Mouse (Mus musculus): ENCODE results near the gene Kcnn4. TPM values are rescaled to one million over a fixed set of nuclear protein-coding genes. Genes with fewer than 3 reads are reported as not detected.

The Kcnn4 gene
- polyA plus RNA-seq, 1 experiment from 2014 or later: 5.8 TPM

- no peak overlapping the region for H3K9ac ChIP-seq (ENCODE audit: low read depth, low read length)
Measured at GRCm38 (mm10) chr7:24361001-24361400, 9.1 kb upstream of the Kcnn4 start.

GRCm38 (mm10) chr7:24363228-24363627, 6.8 kb upstream of the Kcnn4 start:
- Histone ChIP-seq H3K27me3 (replicated peaks; ENCODE audit: control insufficient read depth, insufficient read depth, low read length) (no peaks in the 10 kb centered on the region), H3K4me1 (ENCODE audit: control insufficient read depth, insufficient read depth, low read length) (no peaks in the 10 kb centered on the region), H3K9ac (ENCODE audit: low read depth, low read length) (no peak overlapping the region), H3K27ac (replicated peaks; ENCODE audit: low read depth, low read length) (no peak overlapping the region), H3K4me3 (ENCODE audit: low read depth, low read length) (no peak overlapping the region), H3K4me2 (ENCODE audit: low read depth, low read length) (no peak overlapping the region), H3K36me3 (ENCODE audit: control insufficient read depth, insufficient read depth, low read length) (no peaks in the 10 kb centered on the region), H3K9me3 (ENCODE audit: control insufficient read depth, low read length) (no peaks in the 10 kb centered on the region)
- 29% methylated on average over 6 of the region's 7 CpGs for WGBS
- DNase-seq (ENCODE audit: low spot score): no peak
- ATAC-seq (ENCODE audit: low read depth): no peak

More at GRCm38 (mm10) chr7:24361001-24361400, 9.1 kb upstream of the Kcnn4 start:
- Histone ChIP-seq H3K27ac (replicated peaks; ENCODE audit: low read depth, low read length) (no peak overlapping the region), H3K36me3 (ENCODE audit: control insufficient read depth, insufficient read depth, low read length) (no peaks in the 10 kb centered on the region), H3K4me1 (ENCODE audit: control insufficient read depth, insufficient read depth, low read length) (no peaks in the 10 kb centered on the region), H3K9me3 (ENCODE audit: control insufficient read depth, low read length) (no peaks in the 10 kb centered on the region), H3K4me3 (ENCODE audit: low read depth, low read length) (no peak overlapping the region), H3K4me2 (ENCODE audit: low read depth, low read length) (no peak overlapping the region), H3K27me3 (replicated peaks; ENCODE audit: control insufficient read depth, insufficient read depth, low read length) (no peaks in the 10 kb centered on the region)
- DNase-seq (ENCODE audit: low spot score): no peak
- no peak for ATAC-seq (ENCODE audit: low read depth)
- WGBS: 59% methylated on average over 4 of the region's 4 CpGs

GRCm38 (mm10) chr7:24364827-24365226, 5.2 kb upstream of the Kcnn4 start:
- Histone ChIP-seq H3K4me3 (ENCODE audit: low read depth, low read length) (no peak overlapping the region), H3K27me3 (replicated peaks; ENCODE audit: control insufficient read depth, insufficient read depth, low read length) (no peaks in the 10 kb centered on the region), H3K27ac (replicated peaks; ENCODE audit: low read depth, low read length) (no peak overlapping the region), H3K9ac (ENCODE audit: low read depth, low read length) (no peak overlapping the region), H3K36me3 (ENCODE audit: control insufficient read depth, insufficient read depth, low read length) (no peaks in the 10 kb centered on the region), H3K4me2 (ENCODE audit: low read depth, low read length) (no peak overlapping the region), H3K9me3 (ENCODE audit: control insufficient read depth, low read length) (no peaks in the 10 kb centered on the region), H3K4me1 (ENCODE audit: control insufficient read depth, insufficient read depth, low read length) (no peaks in the 10 kb centered on the region)
- 0 out of 2 replicates have a peak, but pooled peaks have one; percentile 33 for ATAC-seq (ENCODE audit: low read depth)
- 22% methylated on average over 10 of the region's 10 CpGs for WGBS
- DNase-seq (ENCODE audit: low spot score): peak; percentile 87

- no peak overlapping the region for H3K27ac ChIP-seq (replicated peaks; ENCODE audit: low read depth, low read length)
- no peaks in the 10 kb centered on the region; the same call in 1 of the 2 replicates for H3K4me1 ChIP-seq (ENCODE audit: control insufficient read depth, insufficient read depth, low read length)
- H3K27me3 ChIP-seq (replicated peaks; ENCODE audit: control insufficient read depth, insufficient read depth, low read length): no peaks in the 10 kb centered on the region
- WGBS: 62% methylated on average over 5 of the region's 5 CpGs
- ATAC-seq (ENCODE audit: low read depth) (0 out of 2 replicates have a peak, but pooled peaks have one; percentile 5), DNase-seq (ENCODE audit: low spot score) (no peak)
- no peak overlapping the region for H3K4me2 ChIP-seq (ENCODE audit: low read depth, low read length)
- H3K4me3 ChIP-seq (ENCODE audit: low read depth, low read length): no peak overlapping the region
- H3K36me3 ChIP-seq (ENCODE audit: control insufficient read depth, insufficient read depth, low read length): no peaks in the 10 kb centered on the region
- no peaks in the 10 kb centered on the region for H3K9me3 ChIP-seq (ENCODE audit: control insufficient read depth, low read length)
- no peak overlapping the region for H3K9ac ChIP-seq (ENCODE audit: low read depth, low read length)
Measured at GRCm38 (mm10) chr7:24365258-24366014, 4.6 kb upstream of the Kcnn4 start.

- no peak overlapping the region for H3K27ac ChIP-seq (replicated peaks; ENCODE audit: low read depth, low read length)
- WGBS: 68% methylated on average over 15 of the region's 15 CpGs
Measured at GRCm38 (mm10) chr7:24366716-24367632, 3.1 kb upstream of the Kcnn4 start.

GRCm38 (mm10) chr7:24368226-24368625, 1.8 kb upstream of the Kcnn4 start:
- H3K9me3 ChIP-seq (ENCODE audit: control insufficient read depth, low read length): no peaks in the 10 kb centered on the region
- no peaks in the 10 kb centered on the region for H3K27me3 ChIP-seq (replicated peaks; ENCODE audit: control insufficient read depth, insufficient read depth, low read length)
- no peaks in the 10 kb centered on the region for H3K36me3 ChIP-seq (ENCODE audit: control insufficient read depth, insufficient read depth, low read length)
- DNase-seq (ENCODE audit: low spot score) (no peak), ATAC-seq (ENCODE audit: low read depth) (no peak)
- WGBS: 62% methylated on average over 4 of the region's 4 CpGs
- no peak overlapping the region for H3K9ac ChIP-seq (ENCODE audit: low read depth, low read length)
- no peak overlapping the region for H3K4me2 ChIP-seq (ENCODE audit: low read depth, low read length)
- H3K4me1 ChIP-seq (ENCODE audit: control insufficient read depth, insufficient read depth, low read length): no peaks in the 10 kb centered on the region; the same call in 1 of the 2 replicates
- H3K27ac ChIP-seq (replicated peaks; ENCODE audit: low read depth, low read length): no peak overlapping the region
- no peak overlapping the region for H3K4me3 ChIP-seq (ENCODE audit: low read depth, low read length)

More at GRCm38 (mm10) chr7:24366716-24367632, 3.1 kb upstream of the Kcnn4 start:
- no peaks in the 10 kb centered on the region for H3K36me3 ChIP-seq (ENCODE audit: control insufficient read depth, insufficient read depth, low read length)
- no peak overlapping the region for H3K9ac ChIP-seq (ENCODE audit: low read depth, low read length)
- no peaks in the 10 kb centered on the region for H3K27me3 ChIP-seq (replicated peaks; ENCODE audit: control insufficient read depth, insufficient read depth, low read length)
- H3K9me3 ChIP-seq (ENCODE audit: control insufficient read depth, low read length): no peaks in the 10 kb centered on the region
- no peak overlapping the region for H3K4me3 ChIP-seq (ENCODE audit: low read depth, low read length)
- no peaks in the 10 kb centered on the region; the same call in 1 of the 2 replicates for H3K4me1 ChIP-seq (ENCODE audit: control insufficient read depth, insufficient read depth, low read length)
- ATAC-seq (ENCODE audit: low read depth): no peak
- no peak for DNase-seq (ENCODE audit: low spot score)
- no peak overlapping the region for H3K4me2 ChIP-seq (ENCODE audit: low read depth, low read length)

- Histone ChIP-seq H3K4me3 (ENCODE audit: low read depth, low read length) (no peak overlapping the region), H3K4me2 (ENCODE audit: low read depth, low read length) (no peak overlapping the region), H3K27ac (replicated peaks; ENCODE audit: low read depth, low read length) (no peak overlapping the region), H3K36me3 (ENCODE audit: control insufficient read depth, insufficient read depth, low read length) (no peaks in the 10 kb centered on the region), H3K27me3 (replicated peaks; ENCODE audit: control insufficient read depth, insufficient read depth, low read length) (no peaks in the 10 kb centered on the region), H3K9ac (ENCODE audit: low read depth, low read length) (no peak overlapping the region), H3K9me3 (ENCODE audit: control insufficient read depth, low read length) (no peaks in the 10 kb centered on the region), H3K4me1 (ENCODE audit: control insufficient read depth, insufficient read depth, low read length) (no peaks in the 10 kb centered on the region; the same call in 1 of the 2 replicates)
- WGBS: 84% methylated on average over 7 of the region's 7 CpGs
- no peak for ATAC-seq (ENCODE audit: low read depth)
- DNase-seq (ENCODE audit: low spot score): no peak
Measured at GRCm38 (mm10) chr7:24368946-24369345, 1.1 kb upstream of the Kcnn4 start.

- no peak overlapping the region for H3K27ac ChIP-seq (replicated peaks; ENCODE audit: low read depth, low read length)
- no peak for ATAC-seq (ENCODE audit: low read depth)
Measured at GRCm38 (mm10) chr7:24371012-24371808, 1.1 kb downstream of the Kcnn4 start.

More at GRCm38 (mm10) chr7:24371012-24371808, 1.1 kb downstream of the Kcnn4 start:
- Histone ChIP-seq H3K4me2 (ENCODE audit: low read depth, low read length) (no peak overlapping the region), H3K4me3 (ENCODE audit: low read depth, low read length) (no peak overlapping the region), H3K9me3 (ENCODE audit: control insufficient read depth, low read length) (no peaks in the 10 kb centered on the region), H3K36me3 (ENCODE audit: control insufficient read depth, insufficient read depth, low read length) (no peaks in the 10 kb centered on the region), H3K27me3 (replicated peaks; ENCODE audit: control insufficient read depth, insufficient read depth, low read length) (no peaks in the 10 kb centered on the region), H3K9ac (ENCODE audit: low read depth, low read length) (no peak overlapping the region), H3K4me1 (ENCODE audit: control insufficient read depth, insufficient read depth, low read length) (no peaks in the 10 kb centered on the region; the same call in 1 of the 2 replicates)
- DNase-seq (ENCODE audit: low spot score): no peak
- WGBS: 80% methylated on average over 7 of the region's 7 CpGs

Data from embryonic facial prominence, embryonic 14.5 days (tissue).